Mouse (Mus musculus) layer of hippocampus, adult 18-20 months (tissue): ENCODE measurements around the gene Neo1. TPM values are rescaled to one million over a fixed set of nuclear protein-coding genes. Genes with fewer than 3 reads are reported as not detected.
"Not testable (repeated sequence)": the region's sequence is repeated elsewhere in the genome, so short reads cannot be mapped to it uniquely, and the experiment has no call there.

Experiments
- DNase-seq, 2 experiments: peaks; one replicate each; pipeline ENCODE4 v3.0.0; 2022; ENCODE audit warnings: low spot score in 2 of 2
- total RNA-seq, 2 experiments: library from RNA; stranded (reverse); gene quantifications; 2 replicates each; pipeline ENCODE4 v1.2.3; 2021

Gene Neo1
- total RNA-seq, 2 experiments from 2014 or later, result 68.9 to 76.6 TPM

GRCm38 (mm10) chr9:59013365-59013764 is 22.9 kb downstream of the Neo1 start:
- DNase-seq, result peak in 1 of 2 experiments; percentile 80

GRCm38 (mm10) chr9:58989255-58989928 is 46.8 kb downstream of the Neo1 start:
- no peak for DNase-seq

- DNase-seq, result no peak
Measured at GRCm38 (mm10) chr9:58979034-58979433, 57.2 kb downstream of the Neo1 start.

- not testable (repeated sequence) for DNase-seq
Measured at GRCm38 (mm10) chr9:58971154-58971553, 65.1 kb downstream of the Neo1 start.

- DNase-seq, result no peak
Measured at GRCm38 (mm10) chr9:58967371-58967770, 68.9 kb downstream of the Neo1 start.

GRCm38 (mm10) chr9:58955507-58955906 is 80.7 kb downstream of the Neo1 start:
- DNase-seq, result no peak

- not testable (repeated sequence) for DNase-seq
Measured at GRCm38 (mm10) chr9:58945910-58946309, 90.3 kb downstream of the Neo1 start.

GRCm38 (mm10) chr9:58934776-58935175 is 101.5 kb downstream of the Neo1 start:
- no peak for DNase-seq

- DNase-seq, result peak in 1 of 2 experiments; percentile 64
Measured at GRCm38 (mm10) chr9:58928103-58928502, 108.1 kb downstream of the Neo1 start.

- peak; percentile 27 to 71 for DNase-seq
Measured at GRCm38 (mm10) chr9:58902869-58903585, 133.2 kb downstream of the Neo1 start.

GRCm38 (mm10) chr9:58899602-58900001 is 136.6 kb downstream of the Neo1 start:
- DNase-seq, result no peak

GRCm38 (mm10) chr9:58891840-58892640 is 144.2 kb downstream of the Neo1 start:
- DNase-seq, result no peak

- no peak for DNase-seq
Measured at GRCm38 (mm10) chr9:58890893-58891292, 145.3 kb downstream of the Neo1 start.

GRCm38 (mm10) chr9:58889782-58890448 is 146.3 kb downstream of the Neo1 start:
- DNase-seq, result no peak

- no peak for DNase-seq
Measured at GRCm38 (mm10) chr9:58882686-58883085, 153.6 kb downstream of the Neo1 start.

GRCm38 (mm10) chr9:58879836-58880235 is 156.4 kb downstream of the Neo1 start:
- DNase-seq, result no peak

- DNase-seq, result no peak
Measured at GRCm38 (mm10) chr9:58876946-58877625, 159.2 kb downstream of the Neo1 start.

GRCm38 (mm10) chr9:58875439-58875838 is 160.8 kb downstream of the Neo1 start:
- no peak for DNase-seq

GRCm38 (mm10) chr9:58874354-58874753 is 161.9 kb downstream of the Neo1 start:
- no peak for DNase-seq

GRCm38 (mm10) chr9:58873541-58874324 is 162.5 kb downstream of the Neo1 start:
- peak; percentile 28 to 82 for DNase-seq
